Mouse (Mus musculus) CH12.LX (cell line): Measurements from ENCODE around the gene Polr2a. TPM values are rescaled to one million over a fixed set of nuclear protein-coding genes. Genes with fewer than 3 reads are reported as not detected.

Experiments
- DNase-seq: peaks from one replicate; pipeline ENCODE4 v3.0.0-alpha.2; 2013; ENCODE audit errors: extremely low read depth
- H3K27ac ChIP-seq: 2 replicates; pipeline ENCODE4 v1.5.1; 2012; ENCODE audit warnings: low read depth, mild to moderate bottlenecking, control low read depth, moderate library complexity; ENCODE audit not compliant: insufficient read depth
- H3K27me3 ChIP-seq: replicated peaks from 2 replicates; pipeline ENCODE3; 2012; ENCODE audit warnings: inconsistent platforms
- H3K36me3 ChIP-seq, 2 experiments: replicated peaks in 1 of 2; 2 replicates each; pipeline versions ENCODE3 to v1.6.1; 2012; ENCODE audit warnings: inconsistent platforms in 1 of 2, low read length in 1 of 2, mild to moderate bottlenecking in 1 of 2, mixed read lengths in 1 of 2, moderate library complexity in 1 of 2; ENCODE audit not compliant: control insufficient read depth in 1 of 2, insufficient read depth in 1 of 2
- H3K4me1 ChIP-seq, 2 experiments: 2 replicates each; pipeline ENCODE4 v1.6.1; 2012; ENCODE audit warnings: inconsistent platforms in 1 of 2, moderate library complexity in 1 of 2; ENCODE audit not compliant: insufficient read depth in 2 of 2, control insufficient read depth in 1 of 2
- H3K4me2 ChIP-seq: 2 replicates; pipeline ENCODE4 v1.6.1; 2012; ENCODE audit warnings: low read depth, mild to moderate bottlenecking, control low read depth; ENCODE audit not compliant: poor library complexity, insufficient read depth, severe bottlenecking
- H3K4me3 ChIP-seq, 3 experiments: fragments of 150-350 bp in 1 of 3; sonication (generic) in 1 of 3; replicated peaks in 1 of 3; 2 replicates each; pipeline versions ENCODE3 to v1.5.1; 2011 to 2012; ENCODE audit warnings: low read depth in 2 of 3, low read length in 2 of 3, mild to moderate bottlenecking in 2 of 3, moderate library complexity in 2 of 3, control low read depth in 1 of 3, improper control_type of control experiment in 1 of 3, inconsistent platforms in 1 of 3, mixed read lengths in 1 of 3; ENCODE audit not compliant: poor library complexity in 1 of 3
- H3K79me2 ChIP-seq: replicated peaks from 2 replicates; pipeline ENCODE4 v1.6.1; 2012; ENCODE audit warnings: mild to moderate bottlenecking, moderate library complexity; ENCODE audit not compliant: control insufficient read depth, poor library complexity, insufficient read depth, severe bottlenecking; ENCODE audit errors: extremely low read depth
- H3K9ac ChIP-seq: 2 replicates; pipeline ENCODE4 v1.6.1; 2012; ENCODE audit warnings: low read depth, mild to moderate bottlenecking, control low read depth, moderate library complexity; ENCODE audit not compliant: insufficient read depth
- H3K9me3 ChIP-seq: replicated peaks from 2 replicates; pipeline ENCODE3; 2012; ENCODE audit warnings: low read length, inconsistent platforms, mixed read lengths
- BHLHE40 ChIP-seq: IDR thresholded peaks from 2 replicates; pipeline ENCODE4 v1.6.1; 2011; ENCODE audit warnings: mild to moderate bottlenecking, low read depth, low read length, improper control_type of control experiment
- CHD2 ChIP-seq: IDR thresholded peaks from 2 replicates; pipeline ENCODE4 v1.6.1; 2011; ENCODE audit warnings: low read length, improper control_type of control experiment
- CTCF ChIP-seq, 2 experiments: IDR thresholded peaks in 1 of 2; conservative IDR thresholded peaks in 1 of 2; 2 replicates each; pipeline ENCODE4 v1.5.1; 2011 to 2012; ENCODE audit warnings: low read depth in 2 of 2, low read length in 2 of 2, improper control_type of control experiment in 1 of 2, inconsistent platforms in 1 of 2, mild to moderate bottlenecking in 1 of 2, moderate library complexity in 1 of 2
- ELF1 ChIP-seq: IDR thresholded peaks from 2 replicates; pipeline ENCODE4 v1.6.1; 2014; ENCODE audit warnings: low read depth, mild to moderate bottlenecking, inconsistent platforms, low read length, improper control_type of control experiment
- GABPA ChIP-seq: IDR thresholded peaks from 2 replicates; pipeline ENCODE4 v1.6.1; 2012; ENCODE audit warnings: low read depth, low read length, improper control_type of control experiment, inconsistent platforms; ENCODE audit not compliant: insufficient replicate concordance
- HCFC1 ChIP-seq: IDR thresholded peaks from 2 replicates; pipeline ENCODE4 v1.6.1; 2012; ENCODE audit warnings: low read depth, mild to moderate bottlenecking, inconsistent platforms, low read length, improper control_type of control experiment
- JUND ChIP-seq: conservative IDR thresholded peaks from 2 replicates; pipeline ENCODE4 v1.6.1; 2011; ENCODE audit warnings: low read depth, low read length, improper control_type of control experiment
- KAT2A ChIP-seq: IDR thresholded peaks from 2 replicates; pipeline ENCODE4 v1.6.1; 2012; ENCODE audit warnings: low read length, improper control_type of control experiment, inconsistent platforms; ENCODE audit not compliant: insufficient replicate concordance
- MAFK ChIP-seq: IDR thresholded peaks from 2 replicates; pipeline ENCODE4 v1.6.1; 2011; ENCODE audit warnings: low read length, improper control_type of control experiment; ENCODE audit not compliant: insufficient replicate concordance
- MAZ ChIP-seq: IDR thresholded peaks from 2 replicates; pipeline ENCODE4 v1.6.1; 2012; ENCODE audit warnings: low read depth, mild to moderate bottlenecking, inconsistent platforms, low read length, improper control_type of control experiment, moderate library complexity
- MXI1 ChIP-seq: IDR thresholded peaks from 2 replicates; pipeline ENCODE4 v1.6.1; 2011; ENCODE audit warnings: mild to moderate bottlenecking, low read depth, low read length, improper control_type of control experiment
- POLR2AphosphoS2 ChIP-seq: IDR thresholded peaks from 2 replicates; pipeline ENCODE4 v1.6.1; 2011; ENCODE audit warnings: low read depth, low read length, improper control_type of control experiment
- SIN3A ChIP-seq: IDR thresholded peaks from 2 replicates; pipeline ENCODE4 v1.6.1; 2012; ENCODE audit warnings: low read length, improper control_type of control experiment, inconsistent platforms
- TCF12 ChIP-seq: IDR thresholded peaks from 2 replicates; pipeline ENCODE4 v1.6.1; 2014; ENCODE audit warnings: low read depth, mild to moderate bottlenecking, inconsistent platforms, low read length, improper control_type of control experiment
- USF2 ChIP-seq: conservative IDR thresholded peaks from 2 replicates; pipeline ENCODE4 v1.6.1; 2011; ENCODE audit warnings: low read depth, low read length, improper control_type of control experiment
- ZNF384 ChIP-seq: IDR thresholded peaks from 2 replicates; pipeline ENCODE4 v1.6.1; 2012; ENCODE audit warnings: low read depth, low read length, improper control_type of control experiment, inconsistent platforms
- dilution Hi-C: fragments of 300-500 bp; cut with MboI; formaldehyde crosslinking; loops from 2 replicates; pipeline ENCODE4 v1.14.3; 2020; ENCODE audit warnings: low sequenced_read_pairs; ENCODE audit not compliant: extremely low pct_unique_long_range_greater_than_20kb, extremely low pct_ligation_motif_present
- in situ Hi-C: fragments of 300-500 bp; cut with MboI; formaldehyde crosslinking; loops from 3 replicates; pipeline ENCODE4 v1.14.3; 2019; ENCODE audit warnings: low sequenced_read_pairs, low pct_ligation_motif_present, low pct_unique_long_range_greater_than_20kb, mixed read lengths
- polyA plus RNA-seq: library from polyadenylated mRNA; unstranded; fragments of >175 nt; gene quantifications from 2 replicates; pipeline ENCODE4 v1.2.1, GENCODE M21; 2012; ENCODE audit warnings: low read depth; ENCODE audit not compliant: insufficient read length
- total RNA-seq, 2 experiments: library from RNA; depleted of rRNA; stranded (reverse); fragments of 300-350 nt in 1 of 2; fragments of >200 nt in 1 of 2; gene quantifications; 2 replicates each; pipeline ENCODE4 v1.2.3; 2012 to 2014

Gene Polr2a
- total and polyA plus RNA-seq, 3 experiments: 14.8 to 162 (median 45.0) TPM

GRCm38 (mm10) chr11:69698574-69698973 lies 59.9 kb downstream of the Polr2a start:
- H3K4me2 ChIP-seq: no peak overlapping the region
- peaks cover 5% of the 10 kb centered on the region for H3K9me3 ChIP-seq
- H3K27me3 ChIP-seq: peaks cover 3% of the 10 kb centered on the region
- H3K4me3 ChIP-seq: no peak overlapping the region
- dilution Hi-C loops: no loop called here
- no peak for TF ChIP-seq MAZ
- TF ChIP-seq CTCF (conservative IDR thresholded peaks at IDR 0.05 in 1 of 2, IDR thresholded peaks at IDR 0.05 in 1 of 2; ENCODE audit: low read depth in 2 of 2, low read length in 2 of 2): peak; percentile 19 to 35; a peak in 2 of 4 replicates
- TF ChIP-seq, all 38 proteins: peak for 1
- no peaks in the 10 kb centered on the region; a peak in 1 of 4 replicates for H3K4me1 ChIP-seq
- H3K27ac ChIP-seq: no peak overlapping the region
- H3K36me3 ChIP-seq: no peaks in the 10 kb centered on the region
- no peaks in the 10 kb centered on the region for H3K79me2 ChIP-seq
- in situ Hi-C loops: no loop called here
- no peak for DNase-seq
- no peak overlapping the region for H3K9ac ChIP-seq

GRCm38 (mm10) chr11:69697396-69697795 lies 61.0 kb downstream of the Polr2a start:
- H3K9ac ChIP-seq: no peak overlapping the region

GRCm38 (mm10) chr11:69695361-69696181 lies 62.9 kb downstream of the Polr2a start, which contains the start of the genes Tnfsf12 and Tnfsfm13:
TSS of gene Tnfsf12 (minus strand) at chr11:69695849.
TSS of gene Tnfsfm13 (minus strand) at chr11:69696098.
- dilution Hi-C loops (no loop called here), in situ Hi-C loops (no loop called here)
- H3K79me2 ChIP-seq: no peaks in the 10 kb centered on the region
- H3K9ac ChIP-seq: no peak within 1 kb of the TSS
- no peak for DNase-seq
- no peaks in the 10 kb centered on the region for H3K4me1 ChIP-seq
- H3K4me2 ChIP-seq: no peak within 1 kb of the TSS
- TF ChIP-seq USF2: no peak
- TF ChIP-seq GABPA: no peak
- no peak for TF ChIP-seq KAT2A
- TF ChIP-seq JUND: no peak
- TF ChIP-seq ELF1: no peak
- no peak for TF ChIP-seq MXI1
- no peak for TF ChIP-seq CHD2
- no peak for TF ChIP-seq ZNF384
- TF ChIP-seq MAFK: no peak
- TF ChIP-seq BHLHE40: no peak
- no peak for TF ChIP-seq POLR2AphosphoS2
- no peak for TF ChIP-seq SIN3A
- no peak for TF ChIP-seq CTCF (conservative IDR thresholded peaks at IDR 0.05 in 1 of 2, IDR thresholded peaks at IDR 0.05 in 1 of 2; ENCODE audit: low read depth in 2 of 2, low read length in 2 of 2)
- H3K4me3 ChIP-seq: no peak within 1 kb of the TSS
- peaks cover 1% of the 10 kb centered on the region for H3K27me3 ChIP-seq
- no peak within 1 kb of the TSS for H3K27ac ChIP-seq
- no peaks in the 10 kb centered on the region for H3K36me3 ChIP-seq
- H3K9me3 ChIP-seq: peaks cover 5% of the 10 kb centered on the region

More at GRCm38 (mm10) chr11:69697396-69697795, 61.0 kb downstream of the Polr2a start:
- H3K4me3 ChIP-seq: no peak overlapping the region
- no peaks in the 10 kb centered on the region; a peak in 1 of 4 replicates for H3K4me1 ChIP-seq
- H3K4me2 ChIP-seq: no peak overlapping the region
- dilution Hi-C loops (no loop called here), in situ Hi-C loops (no loop called here)
- no peaks in the 10 kb centered on the region for H3K36me3 ChIP-seq
- H3K9me3 ChIP-seq: peaks cover 5% of the 10 kb centered on the region
- DNase-seq: no peak
- no peak overlapping the region for H3K27ac ChIP-seq
- peaks cover 2% of the 10 kb centered on the region for H3K27me3 ChIP-seq
- no peaks in the 10 kb centered on the region for H3K79me2 ChIP-seq
- TF ChIP-seq KAT2A (no peak), HCFC1 (no peak), POLR2AphosphoS2 (no peak), MXI1 (no peak), MAFK (no peak), CTCF (conservative IDR thresholded peaks at IDR 0.05 in 1 of 2, IDR thresholded peaks at IDR 0.05 in 1 of 2; ENCODE audit: low read depth in 2 of 2, low read length in 2 of 2) (no peak), TCF12 (no peak)
